Mouse (Mus musculus) bone marrow macrophage, adult 2 months (primary cell): Measurements from ENCODE around the gene Ndufa4l2.

Source experiments
- CTCF ChIP-seq: IDR thresholded peaks from 2 replicates; pipeline ENCODE4 v1.5.1; 2012; ENCODE audit warnings: low read depth, mild to moderate bottlenecking, low read length, moderate library complexity
- POLR2A ChIP-seq: IDR thresholded peaks from 2 replicates; pipeline ENCODE4 v1.6.1; 2012; ENCODE audit warnings: mild to moderate bottlenecking, low read depth, low read length, borderline replicate concordance

DNA sequence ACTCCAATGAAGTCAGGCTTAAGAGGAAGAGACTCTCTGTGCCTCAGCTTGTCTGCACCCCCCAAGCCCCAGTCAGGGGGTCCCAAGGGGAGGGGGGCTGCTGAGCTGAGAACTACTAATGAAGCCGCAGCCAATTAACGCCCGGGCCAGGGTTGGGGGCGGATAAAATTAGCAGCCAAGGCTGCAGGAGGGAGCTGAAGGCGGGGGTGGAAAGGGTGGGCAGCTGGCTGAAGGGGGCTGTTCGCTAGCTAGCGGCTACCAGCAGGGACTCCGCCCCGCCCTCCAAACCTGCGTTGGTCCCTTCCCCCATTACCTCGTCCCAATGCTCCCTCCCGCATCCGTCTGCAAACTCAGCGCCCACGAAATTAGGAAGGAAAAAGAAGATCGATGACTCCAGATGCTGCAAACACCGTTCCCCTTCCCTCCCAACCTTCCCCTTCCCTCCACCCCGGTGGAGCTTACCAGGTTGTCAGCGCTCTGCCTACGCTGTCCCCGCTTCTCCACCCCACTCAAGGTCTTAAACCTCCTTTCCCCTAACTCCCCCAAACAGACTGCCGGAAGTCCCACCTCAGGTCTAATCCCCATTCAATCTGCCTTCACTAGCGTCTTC is 10.0 kb downstream of the Ndufa4l2 start:
- TF ChIP-seq POLR2A (no peak), CTCF (no peak)
